Mouse (Mus musculus) Patski (cell line): Measurements from ENCODE around the gene Acap2. TPM values are rescaled to one million over a fixed set of nuclear protein-coding genes. Genes with fewer than 3 reads are reported as not detected.

Experiments
- ATAC-seq: fragments of 100-300 bp; one replicate; pipeline ENCODE4 v1.8.0; 2021
- CTCF ChIA-PET: fragments of 350-600 bp; sonication (Branson Sonifier 250); formaldehyde crosslinking; loops from one replicate; lab custom pipeline; 2022; ENCODE audit warnings: inconsistent platforms; lab: Charles Lee
- POLR2A ChIA-PET: fragments of 350-600 bp; sonication (Branson Sonifier 250); formaldehyde crosslinking; loops from one replicate; lab custom pipeline; 2022; ENCODE audit warnings: antibody characterized with exemption, inconsistent platforms; lab: Charles Lee
- DNase-seq: peaks from one replicate; pipeline ENCODE4 v3.0.0-alpha.2; 2011; ENCODE audit warnings: low read depth, low spot score
- H3K27me3 ChIP-seq: fragments of 371-371 bp; one replicate; pipeline ENCODE4 v1.5.1; 2021
- CTCF ChIP-seq: fragments of 100-300 bp; IDR thresholded peaks from one replicate; pipeline ENCODE4 v1.5.1; 2021
- in situ Hi-C: fragments of 300-500 bp; cut with MboI; formaldehyde crosslinking; loops from 3 replicates; pipeline ENCODE4 v1.11.1; 2018; ENCODE audit warnings: low pct_unique_long_range_greater_than_20kb, mixed read lengths
- polyA plus RNA-seq: library from polyadenylated mRNA; unstranded; gene quantifications from one replicate; pipeline ENCODE4 v1.2.3, GENCODE M21; 2021

The Acap2 gene
- polyA plus RNA-seq, 1 experiment from 2014 or later: 38.4 TPM

- ATAC-seq: no peak
- TF ChIP-seq CTCF: no peak
- ChIA-PET CTCF (no interaction called here), POLR2A (no interaction called here)
- no peak for DNase-seq
- H3K27me3 ChIP-seq: no peaks in the 10 kb centered on the region
- in situ Hi-C loops: loop anchor here (25.0 kb wide), 1 partner anchor 1790 kb away; no protein-coding TSS in a partner anchor
These were observed 53.3 kb downstream of the Acap2 start for GRCm38 (mm10) chr16:31147766-31148165.

GRCm38 (mm10) chr16:31141916-31142315 lies 59.1 kb downstream of the Acap2 start:
- H3K27me3 ChIP-seq: no peaks in the 10 kb centered on the region
- in situ Hi-C loops: loop anchor here (25.0 kb wide), 1 partner anchor 1795 kb away; no protein-coding TSS in a partner anchor
- no peak for TF ChIP-seq CTCF
- no peak for DNase-seq
- ATAC-seq: no peak
- CTCF ChIA-PET: no interaction called here
- POLR2A ChIA-PET: no interaction called here

GRCm38 (mm10) chr16:31136616-31137253 lies 64.3 kb downstream of the Acap2 start:
- no peak for TF ChIP-seq CTCF
- H3K27me3 ChIP-seq: no peaks in the 10 kb centered on the region
- DNase-seq: no peak
- in situ Hi-C loops: loop anchor here (10.0 to 25.0 kb wide), 2 partner anchors 218 to 1801 kb away; no protein-coding TSS in a partner anchor
- no peak for ATAC-seq
- ChIA-PET POLR2A (no interaction called here), CTCF (interaction anchor here (1.4 kb wide), 1 partner anchor 289 kb away, joined by 3 read pairs; no protein-coding TSS in a partner anchor)

GRCm38 (mm10) chr16:31135519-31135918 lies 65.5 kb downstream of the Acap2 start:
- DNase-seq (no peak), ATAC-seq (no peak)
- POLR2A ChIA-PET: no interaction called here
- no peaks in the 10 kb centered on the region for H3K27me3 ChIP-seq
- in situ Hi-C loops: loop anchor here (10.0 to 25.0 kb wide), 2 partner anchors 219 to 1802 kb away; no protein-coding TSS in a partner anchor
- CTCF ChIA-PET: no interaction called here
- no peak for TF ChIP-seq CTCF

GRCm38 (mm10) chr16:31131531-31131930 lies 69.5 kb downstream of the Acap2 start:
- DNase-seq (no peak), ATAC-seq (no peak)
- POLR2A ChIA-PET: no interaction called here
- no peaks in the 10 kb centered on the region for H3K27me3 ChIP-seq
- CTCF ChIA-PET: no interaction called here
- in situ Hi-C loops: loop anchor here (10.0 to 25.0 kb wide), 2 partner anchors 223 to 1806 kb away; no protein-coding TSS in a partner anchor
- TF ChIP-seq CTCF: no peak

- in situ Hi-C loops: loop anchor here (25.0 kb wide), 1 partner anchor 1809 kb away; no protein-coding TSS in a partner anchor
- DNase-seq (no peak), ATAC-seq (no peak)
- no peak for TF ChIP-seq CTCF
- POLR2A ChIA-PET: no interaction called here
- H3K27me3 ChIP-seq: no peaks in the 10 kb centered on the region
- CTCF ChIA-PET: interaction anchor here (1.4 kb wide), 1 partner anchor 18 kb away, joined by 3 read pairs; no protein-coding TSS in a partner anchor
These were observed 72.9 kb downstream of the Acap2 start for GRCm38 (mm10) chr16:31128116-31128515.

- POLR2A ChIA-PET: no interaction called here
- DNase-seq (no peak), ATAC-seq (no peak)
- CTCF ChIA-PET: no interaction called here
- in situ Hi-C loops: loop anchor here (25.0 kb wide), 1 partner anchor 1812 kb away; no protein-coding TSS in a partner anchor
- TF ChIP-seq CTCF: no peak
- H3K27me3 ChIP-seq: no peaks in the 10 kb centered on the region
These were observed 76.1 kb downstream of the Acap2 start for GRCm38 (mm10) chr16:31124991-31125390.

- H3K27me3 ChIP-seq: no peaks in the 10 kb centered on the region
- CTCF ChIA-PET: no interaction called here
- in situ Hi-C loops: no loop called here
- no peak for ATAC-seq
- no peak for TF ChIP-seq CTCF
- no peak for DNase-seq
- POLR2A ChIA-PET: no interaction called here
These were observed 79.4 kb downstream of the Acap2 start for GRCm38 (mm10) chr16:31121612-31122011.

GRCm38 (mm10) chr16:31113596-31113995 lies 87.4 kb downstream of the Acap2 start:
- TF ChIP-seq CTCF: no peak
- ATAC-seq (no peak), DNase-seq (no peak)
- POLR2A ChIA-PET: no interaction called here
- in situ Hi-C loops: no loop called here
- H3K27me3 ChIP-seq: no peaks in the 10 kb centered on the region
- CTCF ChIA-PET: no interaction called here

GRCm38 (mm10) chr16:31101352-31101751 lies 99.7 kb downstream of the Acap2 start:
- no peak for ATAC-seq
- CTCF ChIA-PET: no interaction called here
- TF ChIP-seq CTCF: no peak
- in situ Hi-C loops: no loop called here
- DNase-seq: no peak
- no peaks in the 10 kb centered on the region for H3K27me3 ChIP-seq
- POLR2A ChIA-PET: no interaction called here

GRCm38 (mm10) chr16:31099906-31100305 lies 101.1 kb downstream of the Acap2 start:
- ChIA-PET CTCF (no interaction called here), POLR2A (no interaction called here)
- H3K27me3 ChIP-seq: no peaks in the 10 kb centered on the region
- ATAC-seq: no peak
- DNase-seq: no peak
- in situ Hi-C loops: no loop called here
- TF ChIP-seq CTCF: no peak
